ENCODE assay signal across 8 mouse cellular contexts in genomic region chr3:89449541-89449940, GRCm38 (mm10). TPM values are rescaled to one million over a fixed set of nuclear protein-coding genes. Genes with fewer than 3 reads are reported as not detected.
DNase-seq lines count a peak whose midpoint lies in the region; TF ChIP-seq lines count a peak whose summit lies in the region.

No protein-coding gene starts in this region.

- TF ChIP-seq POLR2A in small intestine, adult 2 months (IDR thresholded peaks at IDR 0.05; ENCODE audit: low read depth, low read length), result no peak

- peak; percentile 59 for DNase-seq in 3134 (ENCODE audit: extremely low read depth, insufficient read length, low spot score)
- DNase-seq in adipocyte (ENCODE audit: low spot score), result peak; percentile 66
- DNase-seq in embryo, embryonic 10.5 days (ENCODE audit: low spot score), result peak; percentile 75
- peak; percentile 74 for DNase-seq in gastrocnemius, postnatal 14 days
- peak; percentile 86 for DNase-seq in induced T-regulatory cell, adult 2 months (ENCODE audit: low read depth)
- peak; percentile 70 to 78 for DNase-seq in left cerebral cortex, postnatal 14 days (ENCODE audit: low spot score in 2 of 2)
- DNase-seq in mesoderm, embryonic 11.5 days (ENCODE audit: low read depth, low spot score), result peak; percentile 78

- intact Hi-C loops in gastrocnemius, postnatal 14 days (cut with DNase I; ENCODE audit: low total_unique reads), result loop anchor here (5.0 kb wide), 1 partner anchor 33 kb away; no protein-coding TSS in a partner anchor
- intact Hi-C loops in left cerebral cortex, postnatal 14 days (cut with DNase I), result no loop called here

- no peak overlapping the region for H3K4me3 ChIP-seq in small intestine, adult 2 months (ENCODE audit: low read depth, low read length)

- WGBS in small intestine, adult 2 months, result 42% methylated on average over 7 of the region's 7 CpGs

- TF ChIP-seq CTCF in small intestine, adult 2 months (IDR thresholded peaks at IDR 0.05; ENCODE audit: extremely low read depth, insufficient read length, insufficient replicate concordance, low read depth, low read length), result peak; percentile 83; the same call in 1 of the 2 replicates

- peaks cover 30% of the 10 kb centered on the region for H3K36me3 ChIP-seq in small intestine, adult 2 months (ENCODE audit: control insufficient read depth, insufficient read depth, low read length)

- no peaks in the 10 kb centered on the region for H3K4me1 ChIP-seq in small intestine, adult 2 months (ENCODE audit: control insufficient read depth, insufficient read depth, insufficient read length, low read length)

- no peak overlapping the region for H3K27ac ChIP-seq in small intestine, adult 2 months (ENCODE audit: insufficient read depth, low read depth, low read length)

- no peaks in the 10 kb centered on the region for H3K27me3 ChIP-seq in small intestine, adult 2 months (ENCODE audit: control insufficient read depth, insufficient read depth, low read length)

RNA-seq across cellular contexts. Expression of gene Pmvk, which starts 4.8 kb away (rescaled TPM):
- total RNA-seq in gastrocnemius, postnatal 14 days (2021), result 1 to 10 TPM; 4.6 to 6.3 TPM
- total RNA-seq in left cerebral cortex, postnatal 14 days (2021), result 10 to 100 TPM; 33.6 to 36.8 TPM
- polyA plus RNA-seq in small intestine, adult 2 months (2012; rRNA removed), result 9.0 and 18.3 TPM in 2 replicates

RNA-seq across cellular contexts. Expression of gene Pbxip1, which starts 13.0 kb away (rescaled TPM):
- 100 to 1,000 TPM; 163 to 164 TPM for total RNA-seq in gastrocnemius, postnatal 14 days (2021)
- 10 to 100 TPM; 39.5 to 40.3 TPM for total RNA-seq in left cerebral cortex, postnatal 14 days (2021)
- 26.8 and 36.5 TPM in 2 replicates for polyA plus RNA-seq in small intestine, adult 2 months (2012; rRNA removed)

RNA-seq across cellular contexts. Expression of gene Pygo2, which starts 19.5 kb away (rescaled TPM):
- 10 to 100 TPM; 10.8 to 13.6 TPM for total RNA-seq in gastrocnemius, postnatal 14 days (2021)
- 10 to 100 TPM; 52.7 to 60.6 TPM for total RNA-seq in left cerebral cortex, postnatal 14 days (2021)
- 61.7 and 87.5 TPM in 2 replicates for polyA plus RNA-seq in small intestine, adult 2 months (2012; rRNA removed)

RNA-seq across cellular contexts. Expression of gene Shc1, which starts 31.3 kb away (rescaled TPM):
- 10 to 100 TPM; 35.9 to 38.8 TPM for total RNA-seq in gastrocnemius, postnatal 14 days (2021)
- total RNA-seq in left cerebral cortex, postnatal 14 days (2021), result 10 to 100 TPM; 12.6 to 14.5 TPM
- polyA plus RNA-seq in small intestine, adult 2 months (2012; rRNA removed), result 33.6 and 63.5 TPM in 2 replicates

RNA-seq across cellular contexts. Expression of gene Cks1b, which starts 31.4 kb away (rescaled TPM):
- total RNA-seq in gastrocnemius, postnatal 14 days (2021), result 10 to 100 TPM in 1 of 2 experiments, 1 to 10 TPM in 1; 9.6 to 14.4 TPM
- 1 to 10 TPM; 3.5 to 4.0 TPM for total RNA-seq in left cerebral cortex, postnatal 14 days (2021)
- polyA plus RNA-seq in small intestine, adult 2 months (2012; rRNA removed), result 6.2 and 13.7 TPM in 2 replicates

Comparison
In these comparisons a context has a peak if more than half of its experiments do, and no peak if none do; other contexts are left out.
1. RNA of gene Pmvk, which starts 4.8 kb away (total RNA-seq): 33.6 to 36.8 TPM in left cerebral cortex, postnatal 14 days; 4.6 to 6.3 TPM in gastrocnemius, postnatal 14 days; every median in the first group is over 4 times any median in the second.
2. Peak in every context shown above with its lines, with median percentiles within 50 percentile points of each other: DNase-seq.